Mouse (Mus musculus) layer of hippocampus, adult 6 months (tissue): ENCODE measurements around the gene Mri1. TPM values are rescaled to one million over a fixed set of nuclear protein-coding genes. Genes with fewer than 3 reads are reported as not detected.
A peak's percentile ranks its signal among the peaks of the same experiment; 100 is the strongest.

ENCODE experiments used
- long read RNA-seq, 2 experiments: library from polyadenylated mRNA; unstranded; transcript quantifications; one replicate each; pipeline ENCODE4 v2.0.0; 2019 to 2020
- microRNA-seq: library from miRNA; unstranded; fragments of <30 nt; microRNA quantifications from one replicate; pipeline ENCODE4 v1.2.0, GENCODE M21; 2020
- polyA plus RNA-seq: library from polyadenylated mRNA; unstranded; fragments of <200 nt; fragmentation: Nextera tagmentation; gene quantifications from 2 replicates; pipeline ENCODE4 v1.2.3, GENCODE M21; 2021

The Mri1 gene
- polyA plus RNA-seq, result 12.7 and 14.8 TPM in 2 replicates
- long read RNA-seq, experiment 1, transcript Mri1-203 (5 exons, 2,819 nt), result major isoform, 19 of 25 reads
- long read RNA-seq, experiment 1, partial matches to known transcripts, result 0 of 25 reads
- long read RNA-seq, experiment 1, other reads (novel, unspliced or antisense), result 4 of 25 reads
- long read RNA-seq, experiment 2, transcript Mri1-204 (2 exons, 1,065 nt), result minor isoform, 5 of 47 reads
- long read RNA-seq, experiment 2, transcript Mri1-203 (5 exons, 2,819 nt), result major isoform, 18 of 47 reads
- long read RNA-seq, experiment 2, partial matches to known transcripts, result 7 of 47 reads
- long read RNA-seq, experiment 2, other reads (novel, unspliced or antisense), result 17 of 47 reads

GRCm38 (mm10) chr8:84256822-84257610 is at the start of gene Mri1:
TSS of gene Mri1 (minus strand) at chr8:84257326.

GRCm38 (mm10) chr8:84269950-84270773 is 13.0 kb upstream of the Mri1 start, which contains the start of gene Ccdc130:
TSS of gene Ccdc130 (minus strand) at chr8:84270380.

GRCm38 (mm10) chr8:84249257-84250170 is 7.6 kb downstream of the Mri1 start, which contains the start of gene D8Ertd738e:
TSS of gene D8Ertd738e (minus strand) at chr8:84249719.

DNA sequence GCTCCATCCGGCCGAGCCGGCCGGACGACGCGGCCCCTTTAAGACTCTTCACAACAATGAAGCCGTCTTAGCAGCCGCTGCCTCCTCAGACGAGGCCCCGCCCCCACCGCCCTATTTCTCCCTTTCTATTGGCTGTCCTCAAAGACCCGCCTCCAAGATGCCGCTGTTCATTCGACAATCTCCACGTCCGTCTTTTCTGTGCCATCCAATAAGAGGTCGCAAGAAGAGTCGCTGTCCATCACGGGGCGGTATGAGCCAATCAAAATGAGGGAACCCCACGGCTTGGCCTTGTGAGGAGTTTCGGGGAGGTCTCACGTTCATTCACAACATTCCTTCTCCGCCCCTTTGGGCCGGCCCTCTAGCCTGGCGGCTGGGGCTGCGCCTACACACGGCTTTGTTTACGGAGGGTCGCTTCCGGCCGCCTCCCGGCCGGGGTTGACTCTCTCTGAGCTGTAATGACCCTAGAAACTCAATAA is 20.1 kb downstream of the Mri1 start, which contains the start of gene Zswim4:
Gene Zswim4 (minus strand): TSS at position 58 of the 476 bp plus-strand sequence.

Small RNA genes lying within 50 kb of the gene (microRNA-seq; reads per million reads assigned to microRNA genes)
- gene Mir23a (10,632 reads per million, percentile 95 among the genes with 10 or more reads in this experiment), gene Mir24-2 (not detected), gene Mir27a (76.9 reads per million, percentile 56 among the genes with 10 or more reads in this experiment), gene Mir3074-2 (not detected)

Other genes with a start within 250 kb of the Mri1 start
- 1.8 and 2.0 TPM in 2 replicates for gene 2210011C24Rik, start 245.2 kb downstream of the Mri1 start, polyA plus RNA-seq
- gene Palm3, start 235.9 kb downstream of the Mri1 start, polyA plus RNA-seq, result 0.39 and 0.70 TPM in 2 replicates
- 0.38 and 0.53 TPM in 2 replicates for gene Il27ra, start 214.7 kb downstream of the Mri1 start, polyA plus RNA-seq
- not detected in 2 replicates for gene Rln3, start 212.3 kb downstream of the Mri1 start, polyA plus RNA-seq
- 1.4 and 2.5 TPM in 2 replicates for gene Gm10643, start 192.2 kb downstream of the Mri1 start, polyA plus RNA-seq
- gene Rfx1, start 190.5 kb downstream of the Mri1 start, polyA plus RNA-seq, result 1.4 and 1.6 TPM in 2 replicates
- gene Dcaf15, start 152.6 kb downstream of the Mri1 start, polyA plus RNA-seq, result 1.8 and 2.8 TPM in 2 replicates
- gene Podnl1, start 131.3 kb downstream of the Mri1 start, polyA plus RNA-seq, result 0.09 TPM in 1 of 2 replicates, not detected in the other
- gene Cc2d1a, start 109.4 kb downstream of the Mri1 start, polyA plus RNA-seq, result 9.7 and 12.2 TPM in 2 replicates
- gene 4930432K21Rik, start 109.3 kb downstream of the Mri1 start, polyA plus RNA-seq, result 1.2 and 1.5 TPM in 2 replicates
- gene Nanos3, start 72.1 kb downstream of the Mri1 start, polyA plus RNA-seq, result 4.2 and 5.5 TPM in 2 replicates
- 2.5 and 2.9 TPM in 2 replicates for gene Zswim4, start 20.3 kb downstream of the Mri1 start, polyA plus RNA-seq
- gene D8Ertd738e, start 7.6 kb downstream of the Mri1 start, polyA plus RNA-seq, result 438 and 480 TPM in 2 replicates
- gene Ccdc130, start 13.1 kb upstream of the Mri1 start, polyA plus RNA-seq, result 21.8 and 23.0 TPM in 2 replicates
- 4.6 and 6.4 TPM in 2 replicates for gene Cacna1a, start 131.1 kb upstream of the Mri1 start, polyA plus RNA-seq